Mouse (Mus musculus): ENCODE data around the gene Bod1. TPM values are rescaled to one million over a fixed set of nuclear protein-coding genes. Genes with fewer than 3 reads are reported as not detected.

Gene Bod1
- polyA plus RNA-seq, 1 experiment from 2014 or later = 133 TPM

- no peak overlapping the region for H3K4me3 ChIP-seq
- H3K27ac ChIP-seq (replicated peaks) = no peak overlapping the region
- no peaks in the 10 kb centered on the region for H3K27me3 ChIP-seq
- H3K4me2 ChIP-seq = no peak overlapping the region
- H3K36me3 ChIP-seq = no peaks in the 10 kb centered on the region
- no peaks in the 10 kb centered on the region for H3K4me1 ChIP-seq (replicated peaks)
- no peaks in the 10 kb centered on the region for H3K9me3 ChIP-seq
- WGBS = 77% methylated on average over 4 of the region's 4 CpGs
- no peak for ATAC-seq (ENCODE audit: low FRiP score, low read depth)
- no peak overlapping the region for H3K9ac ChIP-seq
These were observed 17.3 kb upstream of the Bod1 start for GRCm38 (mm10) chr11:31688956-31689355.

GRCm38 (mm10) chr11:31684913-31685567 lies 13.4 kb upstream of the Bod1 start:
- WGBS = 77% methylated on average over 9 of the region's 9 CpGs
- no peaks in the 10 kb centered on the region for H3K36me3 ChIP-seq
- no peak for ATAC-seq (ENCODE audit: low FRiP score, low read depth)
- H3K4me3 ChIP-seq = no peak overlapping the region
- H3K9ac ChIP-seq = no peak overlapping the region
- H3K4me2 ChIP-seq = no peak overlapping the region
- no peaks in the 10 kb centered on the region for H3K9me3 ChIP-seq
- no peak overlapping the region for H3K27ac ChIP-seq (replicated peaks)
- H3K4me1 ChIP-seq (replicated peaks) = no peaks in the 10 kb centered on the region
- H3K27me3 ChIP-seq = no peaks in the 10 kb centered on the region

- Histone ChIP-seq H3K4me1 (replicated peaks) (no peaks in the 10 kb centered on the region), H3K9me3 (no peaks in the 10 kb centered on the region), H3K36me3 (no peaks in the 10 kb centered on the region), H3K4me2 (no peak overlapping the region), H3K4me3 (no peak overlapping the region), H3K27ac (replicated peaks) (no peak overlapping the region), H3K27me3 (no peaks in the 10 kb centered on the region), H3K9ac (no peak overlapping the region)
- 84% methylated on average over 2 of the region's 2 CpGs for WGBS
- no peak for ATAC-seq (ENCODE audit: low FRiP score, low read depth)
These were observed 12.4 kb upstream of the Bod1 start for GRCm38 (mm10) chr11:31684126-31684525.

GRCm38 (mm10) chr11:31679840-31680381 lies 8.2 kb upstream of the Bod1 start:
- H3K36me3 ChIP-seq = no peaks in the 10 kb centered on the region
- H3K27me3 ChIP-seq = no peaks in the 10 kb centered on the region
- no peak for ATAC-seq (ENCODE audit: low FRiP score, low read depth)
- no peak overlapping the region for H3K4me3 ChIP-seq
- no peak overlapping the region for H3K4me2 ChIP-seq
- no peaks in the 10 kb centered on the region for H3K9me3 ChIP-seq
- 81% methylated on average over 16 of the region's 16 CpGs for WGBS
- no peaks in the 10 kb centered on the region for H3K4me1 ChIP-seq (replicated peaks)
- no peak overlapping the region for H3K27ac ChIP-seq (replicated peaks)
- no peak overlapping the region for H3K9ac ChIP-seq

- Histone ChIP-seq H3K27ac (replicated peaks) (no peak overlapping the region), H3K4me1 (replicated peaks) (peaks cover 6% of the 10 kb centered on the region), H3K4me3 (no peak overlapping the region), H3K4me2 (no peak overlapping the region), H3K36me3 (no peaks in the 10 kb centered on the region), H3K9ac (no peak overlapping the region), H3K27me3 (no peaks in the 10 kb centered on the region), H3K9me3 (no peaks in the 10 kb centered on the region)
- ATAC-seq (ENCODE audit: low FRiP score, low read depth) = no peak
- WGBS = 88% methylated on average over 5 of the region's 5 CpGs
These were observed 5.6 kb upstream of the Bod1 start for GRCm38 (mm10) chr11:31677309-31677708.

GRCm38 (mm10) chr11:31676661-31677252 lies 5.1 kb upstream of the Bod1 start:
- no peaks in the 10 kb centered on the region for H3K36me3 ChIP-seq
- no peak overlapping the region for H3K4me2 ChIP-seq
- no peaks in the 10 kb centered on the region for H3K27me3 ChIP-seq
- H3K4me3 ChIP-seq = no peak overlapping the region
- H3K4me1 ChIP-seq (replicated peaks) = peaks cover 9% of the 10 kb centered on the region
- no peaks in the 10 kb centered on the region for H3K9me3 ChIP-seq
- 93% methylated on average over 3 of the region's 3 CpGs for WGBS
- H3K9ac ChIP-seq = no peak overlapping the region
- H3K27ac ChIP-seq (replicated peaks) = no peak overlapping the region
- ATAC-seq (ENCODE audit: low FRiP score, low read depth) = no peak

GRCm38 (mm10) chr11:31675430-31675829 lies 3.7 kb upstream of the Bod1 start:
- 37% methylated on average over 2 of the region's 2 CpGs for WGBS
- ATAC-seq (ENCODE audit: low FRiP score, low read depth) = no peak
- no peak overlapping the region for H3K4me3 ChIP-seq

GRCm38 (mm10) chr11:31672170-31672563 lies 482 bp upstream of the Bod1 start:
- H3K9me3 ChIP-seq = no peaks in the 10 kb centered on the region
- H3K4me2 ChIP-seq = peak overlapping the region; percentile 75
- WGBS = 11% methylated on average over 9 of the region's 9 CpGs
- H3K9ac ChIP-seq = peak overlapping the region; percentile 98
- peaks cover 21% of the 10 kb centered on the region for H3K4me1 ChIP-seq (replicated peaks)
- H3K27me3 ChIP-seq = no peaks in the 10 kb centered on the region
- H3K4me3 ChIP-seq = peak overlapping the region; percentile 97
- peak; percentile 67 for ATAC-seq (ENCODE audit: low FRiP score, low read depth)
- H3K36me3 ChIP-seq = peaks cover 20% of the 10 kb centered on the region
- H3K27ac ChIP-seq (replicated peaks) = peak overlapping the region; percentile 78

More at GRCm38 (mm10) chr11:31675430-31675829, 3.7 kb upstream of the Bod1 start:
- Histone ChIP-seq H3K27me3 (no peaks in the 10 kb centered on the region), H3K27ac (replicated peaks) (no peak overlapping the region), H3K4me2 (no peak overlapping the region), H3K4me1 (replicated peaks) (peaks cover 13% of the 10 kb centered on the region), H3K9ac (no peak overlapping the region), H3K9me3 (no peaks in the 10 kb centered on the region), H3K36me3 (no peaks in the 10 kb centered on the region)

GRCm38 (mm10) chr11:31670468-31670921 lies 1.2 kb downstream of the Bod1 start:
- H3K9me3 ChIP-seq = no peaks in the 10 kb centered on the region
- peak overlapping the region; percentile 75 for H3K4me2 ChIP-seq
- peaks cover 21% of the 10 kb centered on the region for H3K4me1 ChIP-seq (replicated peaks)
- no peaks in the 10 kb centered on the region for H3K27me3 ChIP-seq
- ATAC-seq (ENCODE audit: low FRiP score, low read depth) = no peak
- peak overlapping the region; percentile 35; the same call in 1 of the 2 replicates for H3K9ac ChIP-seq
- peak overlapping the region; percentile 97 for H3K4me3 ChIP-seq
- H3K36me3 ChIP-seq = peaks cover 37% of the 10 kb centered on the region
- WGBS = 64% methylated on average over 5 of the region's 5 CpGs
- no peak overlapping the region for H3K27ac ChIP-seq (replicated peaks)

- H3K4me1 ChIP-seq (replicated peaks) = peaks cover 21% of the 10 kb centered on the region
- 95% methylated on average over 9 of the region's 9 CpGs for WGBS
- H3K4me3 ChIP-seq = no peak overlapping the region
- H3K4me2 ChIP-seq = no peak overlapping the region
- no peaks in the 10 kb centered on the region for H3K9me3 ChIP-seq
- H3K9ac ChIP-seq = no peak overlapping the region
- H3K36me3 ChIP-seq = peaks cover 49% of the 10 kb centered on the region
- no peaks in the 10 kb centered on the region for H3K27me3 ChIP-seq
- no peak overlapping the region for H3K27ac ChIP-seq (replicated peaks)
- no peak for ATAC-seq (ENCODE audit: low FRiP score, low read depth)
These were observed 2.4 kb downstream of the Bod1 start for GRCm38 (mm10) chr11:31669172-31669869.

GRCm38 (mm10) chr11:31664186-31664585 lies 7.5 kb downstream of the Bod1 start:
- H3K36me3 ChIP-seq = peaks cover 66% of the 10 kb centered on the region
- WGBS = 84% methylated on average over 2 of the region's 2 CpGs
- no peaks in the 10 kb centered on the region for H3K27me3 ChIP-seq
- H3K9ac ChIP-seq = no peak overlapping the region
- H3K9me3 ChIP-seq = no peaks in the 10 kb centered on the region
- no peak for ATAC-seq (ENCODE audit: low FRiP score, low read depth)
- H3K4me2 ChIP-seq = no peak overlapping the region
- no peak overlapping the region for H3K27ac ChIP-seq (replicated peaks)
- no peak overlapping the region for H3K4me3 ChIP-seq
- H3K4me1 ChIP-seq (replicated peaks) = no peaks in the 10 kb centered on the region

GRCm38 (mm10) chr11:31663501-31663900 lies 8.2 kb downstream of the Bod1 start:
- ATAC-seq (ENCODE audit: low FRiP score, low read depth) = no peak
- H3K4me1 ChIP-seq (replicated peaks) = no peaks in the 10 kb centered on the region
- WGBS = 97% methylated on average over 4 of the region's 4 CpGs
- no peaks in the 10 kb centered on the region for H3K9me3 ChIP-seq
- H3K4me3 ChIP-seq = no peak overlapping the region
- H3K4me2 ChIP-seq = no peak overlapping the region
- H3K9ac ChIP-seq = no peak overlapping the region
- H3K36me3 ChIP-seq = peaks cover 60% of the 10 kb centered on the region
- no peak overlapping the region for H3K27ac ChIP-seq (replicated peaks)
- no peaks in the 10 kb centered on the region for H3K27me3 ChIP-seq

All from hindbrain, embryonic 15.5 days (tissue).